Mouse (Mus musculus): ENCODE measurements around the gene Cltrn. TPM values are rescaled to one million over a fixed set of nuclear protein-coding genes. Genes with fewer than 3 reads are reported as not detected.

Cltrn gene
- polyA plus RNA-seq, 1 experiment from 2014 or later, result 1.6 TPM

DNA sequence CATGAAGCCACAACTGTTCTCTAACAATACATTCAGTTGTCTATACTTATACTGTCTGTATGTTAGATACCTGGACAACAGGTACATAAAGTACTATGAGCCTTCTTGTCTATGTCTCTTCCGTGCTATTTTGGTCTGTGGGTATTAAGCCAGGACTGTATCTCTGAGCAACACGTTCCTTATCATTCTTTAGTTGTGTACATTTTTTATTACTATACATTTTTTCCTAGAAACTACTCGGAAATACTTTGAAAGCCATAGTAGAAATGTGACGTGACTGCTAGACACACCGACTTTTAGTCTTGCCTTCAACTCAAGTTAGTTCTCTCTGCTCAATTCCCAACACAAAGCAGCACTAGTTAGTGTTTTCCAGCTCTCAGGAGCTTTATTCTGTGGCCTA, 4.8 kb downstream of the Cltrn start:
- no peak overlapping the region for H3K4me3 ChIP-seq
- peaks cover 97% of the 10 kb centered on the region for H3K27me3 ChIP-seq (ENCODE audit: poor library complexity, severe bottlenecking)
- 88% methylated on average over 5 of the region's 5 CpGs for WGBS

GRCm38 (mm10) chrX:164095838-164096237, 7.2 kb downstream of the Cltrn start:
- no peaks in the 10 kb centered on the region for H3K9me3 ChIP-seq
- no peak overlapping the region for H3K27ac ChIP-seq
- no peaks in the 10 kb centered on the region for H3K36me3 ChIP-seq (replicated peaks)
- no peak for DNase-seq (ENCODE audit: extremely low spot score, low spot score)
- H3K4me1 ChIP-seq, result peaks cover 8% of the 10 kb centered on the region
- no peak overlapping the region for H3K4me3 ChIP-seq
- H3K27me3 ChIP-seq (ENCODE audit: poor library complexity, severe bottlenecking), result peaks cover 92% of the 10 kb centered on the region
- 89% methylated on average over 2 of the region's 2 CpGs for WGBS

More for the DNA sequence above, 4.8 kb downstream of the Cltrn start:
- no peak for DNase-seq (ENCODE audit: extremely low spot score, low spot score)
- Histone ChIP-seq H3K36me3 (replicated peaks) (no peaks in the 10 kb centered on the region), H3K9me3 (no peaks in the 10 kb centered on the region), H3K27ac (no peak overlapping the region), H3K4me1 (peaks cover 11% of the 10 kb centered on the region)

GRCm38 (mm10) chrX:164101483-164101882, 12.9 kb downstream of the Cltrn start:
- peaks cover 83% of the 10 kb centered on the region for H3K27me3 ChIP-seq (ENCODE audit: poor library complexity, severe bottlenecking)
- H3K4me3 ChIP-seq, result no peak overlapping the region
- no peaks in the 10 kb centered on the region for H3K4me1 ChIP-seq
- no peaks in the 10 kb centered on the region for H3K9me3 ChIP-seq
- H3K36me3 ChIP-seq (replicated peaks), result no peaks in the 10 kb centered on the region
- no peak for DNase-seq (ENCODE audit: extremely low spot score, low spot score)
- no peak overlapping the region for H3K27ac ChIP-seq

DNA sequence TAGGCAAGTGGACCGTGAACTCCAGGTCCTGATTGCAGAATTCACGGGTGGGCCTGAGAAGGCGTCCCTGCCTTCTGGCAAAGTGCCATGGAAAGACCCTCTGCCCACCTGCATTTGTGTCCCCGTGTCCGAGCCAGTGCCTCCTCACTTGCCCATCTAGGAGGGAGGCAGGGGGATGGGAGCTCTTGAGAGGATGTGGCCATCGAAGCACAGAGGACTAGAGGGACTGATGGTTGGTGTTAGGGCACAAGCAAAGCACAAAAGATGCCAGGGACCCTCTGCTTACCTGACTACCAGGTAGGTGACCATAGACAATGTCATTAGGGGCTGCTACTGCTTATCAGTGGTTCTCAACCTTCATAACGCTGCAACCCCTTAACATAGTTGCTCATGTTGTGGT, 13.6 kb downstream of the Cltrn start:
- Histone ChIP-seq H3K27ac (no peak overlapping the region), H3K36me3 (replicated peaks) (no peaks in the 10 kb centered on the region), H3K9me3 (no peaks in the 10 kb centered on the region), H3K4me1 (no peaks in the 10 kb centered on the region), H3K4me3 (no peak overlapping the region), H3K27me3 (ENCODE audit: poor library complexity, severe bottlenecking) (peaks cover 83% of the 10 kb centered on the region)
- WGBS, result 87% methylated on average over 7 of the region's 7 CpGs
- no peak for DNase-seq (ENCODE audit: extremely low spot score, low spot score)

- H3K27ac ChIP-seq, result no peak overlapping the region
- no peaks in the 10 kb centered on the region for H3K9me3 ChIP-seq
- peaks cover 85% of the 10 kb centered on the region for H3K27me3 ChIP-seq (ENCODE audit: poor library complexity, severe bottlenecking)
- no peaks in the 10 kb centered on the region for H3K4me1 ChIP-seq
- DNase-seq (ENCODE audit: extremely low spot score, low spot score), result no peak
- WGBS, result 65% methylated on average over 6 of the region's 6 CpGs
- H3K36me3 ChIP-seq (replicated peaks), result no peaks in the 10 kb centered on the region
- H3K4me3 ChIP-seq, result no peak overlapping the region
Measured at GRCm38 (mm10) chrX:164102656-164103055, 14.0 kb downstream of the Cltrn start.

DNA sequence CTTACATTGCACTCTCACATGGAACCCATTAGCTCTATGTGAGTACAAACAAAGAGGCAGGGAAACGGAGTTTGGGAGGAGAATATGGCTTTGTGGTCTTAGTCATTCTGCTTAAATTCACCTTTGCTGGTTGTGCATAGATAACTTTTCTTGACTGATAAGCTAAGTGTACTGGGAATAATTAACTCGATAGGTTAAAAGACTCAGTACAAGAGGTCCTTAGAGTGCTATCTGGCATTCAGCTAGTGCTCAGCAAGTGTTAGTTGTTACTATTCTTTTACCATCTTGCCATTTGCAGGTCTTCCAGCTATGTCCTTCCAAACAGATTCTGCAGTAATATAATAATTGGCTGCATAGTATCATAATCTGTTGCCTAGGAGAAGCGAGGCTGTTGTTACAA, 22.5 kb downstream of the Cltrn start:
- no peaks in the 10 kb centered on the region for H3K4me1 ChIP-seq
- H3K4me3 ChIP-seq, result no peak overlapping the region
- no peak overlapping the region for H3K27ac ChIP-seq
- peaks cover 73% of the 10 kb centered on the region for H3K27me3 ChIP-seq (ENCODE audit: poor library complexity, severe bottlenecking)
- DNase-seq (ENCODE audit: extremely low spot score, low spot score), result no peak
- no peaks in the 10 kb centered on the region for H3K36me3 ChIP-seq (replicated peaks)
- 80% methylated on average over 3 of the region's 3 CpGs for WGBS
- H3K9me3 ChIP-seq, result no peaks in the 10 kb centered on the region

DNA sequence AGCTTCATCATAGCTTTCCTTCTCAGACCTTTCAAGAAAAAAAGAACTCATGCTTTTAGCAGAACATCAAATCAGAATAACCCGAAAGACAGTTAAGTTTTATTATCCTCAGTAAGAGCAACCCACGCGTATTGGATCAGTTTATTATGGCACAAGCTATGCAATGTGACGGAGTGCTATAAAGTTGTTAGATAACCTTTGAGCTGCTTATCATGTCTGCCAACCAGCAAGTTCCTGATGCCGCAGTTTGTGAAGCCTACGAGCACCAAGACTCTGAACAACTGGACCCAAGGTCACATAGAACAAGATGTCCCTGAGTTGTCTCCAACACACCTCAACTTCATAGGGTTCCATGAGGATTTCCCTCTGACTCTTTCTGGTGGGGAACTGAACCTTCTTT, 25.1 kb downstream of the Cltrn start:
- Histone ChIP-seq H3K4me1 (no peaks in the 10 kb centered on the region), H3K36me3 (replicated peaks) (no peaks in the 10 kb centered on the region), H3K27ac (no peak overlapping the region), H3K4me3 (no peak overlapping the region), H3K9me3 (no peaks in the 10 kb centered on the region), H3K27me3 (ENCODE audit: poor library complexity, severe bottlenecking) (peaks cover 55% of the 10 kb centered on the region)
- WGBS, result 91% methylated on average over 6 of the region's 6 CpGs
- DNase-seq (ENCODE audit: extremely low spot score, low spot score), result no peak

DNA sequence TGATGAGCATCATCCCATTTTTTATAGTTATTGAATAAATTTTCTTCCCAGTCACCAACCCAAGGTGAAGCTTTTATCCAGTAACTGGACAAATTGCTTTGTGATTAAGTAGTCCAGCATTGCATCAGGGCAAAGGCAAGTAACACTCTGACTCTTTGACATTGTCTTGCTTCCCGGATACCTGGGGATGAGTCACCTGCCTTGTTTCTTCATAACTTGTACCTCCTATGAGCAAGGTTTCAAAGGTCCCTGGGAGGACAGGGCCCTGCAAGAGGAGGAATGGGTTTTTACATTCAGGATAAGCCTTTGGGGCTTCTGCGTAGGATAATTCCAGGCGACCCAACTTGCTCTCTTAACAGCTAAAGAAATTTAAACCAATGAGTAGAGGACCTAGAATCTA, 35.3 kb downstream of the Cltrn start:
- Histone ChIP-seq H3K4me1 (no peaks in the 10 kb centered on the region), H3K27me3 (ENCODE audit: poor library complexity, severe bottlenecking) (peaks cover 72% of the 10 kb centered on the region), H3K9me3 (no peaks in the 10 kb centered on the region), H3K36me3 (replicated peaks) (no peaks in the 10 kb centered on the region), H3K27ac (no peak overlapping the region), H3K4me3 (no peak overlapping the region)
- DNase-seq (ENCODE audit: extremely low spot score, low spot score), result no peak
- 88% methylated on average over 3 of the region's 3 CpGs for WGBS

GRCm38 (mm10) chrX:164133531-164133930, 44.9 kb downstream of the Cltrn start:
- no peaks in the 10 kb centered on the region for H3K9me3 ChIP-seq
- H3K4me1 ChIP-seq, result no peaks in the 10 kb centered on the region
- peaks cover 90% of the 10 kb centered on the region for H3K27me3 ChIP-seq (ENCODE audit: poor library complexity, severe bottlenecking)
- no peaks in the 10 kb centered on the region for H3K36me3 ChIP-seq (replicated peaks)
- H3K27ac ChIP-seq, result no peak overlapping the region
- 93% methylated on average over 3 of the region's 3 CpGs for WGBS
- DNase-seq (ENCODE audit: extremely low spot score, low spot score), result no peak
- no peak overlapping the region for H3K4me3 ChIP-seq

DNA sequence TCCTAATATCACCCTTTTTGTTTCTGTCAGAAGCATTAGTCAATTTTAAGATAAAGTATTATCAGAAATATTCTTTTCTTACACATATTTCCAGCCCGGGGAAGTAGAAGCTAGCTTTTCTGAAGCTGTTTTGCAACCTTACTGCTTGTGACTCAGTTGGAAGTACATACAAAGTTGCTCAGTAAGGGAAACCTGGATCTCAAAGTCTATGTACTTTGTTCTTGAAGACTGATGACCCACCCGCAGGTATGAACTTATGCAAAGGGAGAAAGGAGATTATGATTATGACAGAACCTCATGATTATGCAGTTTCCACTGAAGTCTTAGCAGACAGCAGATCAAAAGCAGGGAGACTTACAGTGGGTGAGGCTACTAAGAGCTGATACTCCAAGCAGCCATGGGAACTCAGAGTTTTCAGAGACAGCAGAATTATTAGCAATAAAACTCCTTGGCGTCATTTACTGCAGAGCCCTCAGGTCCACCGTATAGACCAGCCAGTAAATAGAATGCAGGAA, 46.7 kb downstream of the Cltrn start:
- no peaks in the 10 kb centered on the region for H3K4me1 ChIP-seq
- WGBS, result 92% methylated on average over 4 of the region's 4 CpGs
- H3K27me3 ChIP-seq (ENCODE audit: poor library complexity, severe bottlenecking), result peaks cover 89% of the 10 kb centered on the region

GRCm38 (mm10) chrX:164139032-164139431, 50.4 kb downstream of the Cltrn start, which contains the start of gene Ace2:
Gene Ace2 (plus strand): TSS chrX:164139332.
- no peaks in the 10 kb centered on the region for H3K9me3 ChIP-seq
- peaks cover 92% of the 10 kb centered on the region for H3K27me3 ChIP-seq (ENCODE audit: poor library complexity, severe bottlenecking)
- no peaks in the 10 kb centered on the region for H3K36me3 ChIP-seq (replicated peaks)
- no peak for DNase-seq (ENCODE audit: extremely low spot score, low spot score)
- H3K4me1 ChIP-seq, result no peaks in the 10 kb centered on the region
- no peak within 1 kb of the TSS for H3K27ac ChIP-seq
- 92% methylated on average over 2 of the region's 2 CpGs for WGBS
- H3K4me3 ChIP-seq, result no peak within 1 kb of the TSS

More for the DNA sequence above, 46.7 kb downstream of the Cltrn start:
- no peak for DNase-seq (ENCODE audit: extremely low spot score, low spot score)
- H3K27ac ChIP-seq, result no peak overlapping the region
- no peaks in the 10 kb centered on the region for H3K9me3 ChIP-seq
- no peaks in the 10 kb centered on the region for H3K36me3 ChIP-seq (replicated peaks)
- no peak overlapping the region for H3K4me3 ChIP-seq

- H3K4me3 ChIP-seq, result no peak overlapping the region
- no peak overlapping the region for H3K27ac ChIP-seq
- H3K9me3 ChIP-seq, result no peaks in the 10 kb centered on the region
- no peaks in the 10 kb centered on the region for H3K36me3 ChIP-seq (replicated peaks)
- DNase-seq (ENCODE audit: extremely low spot score, low spot score), result no peak
- 92% methylated on average over 6 of the region's 6 CpGs for WGBS
- H3K27me3 ChIP-seq (ENCODE audit: poor library complexity, severe bottlenecking), result peaks cover 92% of the 10 kb centered on the region
- H3K4me1 ChIP-seq, result 0 out of 2 replicates have a peak, but pooled peaks cover 4% of the 10 kb centered on the region
Measured at GRCm38 (mm10) chrX:164145463-164146250, 57.0 kb downstream of the Cltrn start.

- Histone ChIP-seq H3K27ac (no peak overlapping the region), H3K4me3 (no peak overlapping the region), H3K4me1 (no peaks in the 10 kb centered on the region), H3K27me3 (ENCODE audit: poor library complexity, severe bottlenecking) (peaks cover 74% of the 10 kb centered on the region), H3K9me3 (no peaks in the 10 kb centered on the region), H3K36me3 (replicated peaks) (no peaks in the 10 kb centered on the region)
- no peak for DNase-seq (ENCODE audit: extremely low spot score, low spot score)
- 79% methylated on average over 2 of the region's 2 CpGs for WGBS
Measured at GRCm38 (mm10) chrX:164152703-164153102, 64.1 kb downstream of the Cltrn start.
